Mouse (Mus musculus): ENCODE measurements around the gene Mcm10.

The Mcm10 gene

GRCm38 (mm10) chr2:5012491-5013324 lies at the start of gene Mcm10:
Gene Mcm10, minus strand, starts transcription at chr2:5012791.
- in situ Hi-C loops (cut with MboI, MseI) = no loop called here

- in situ Hi-C loops (cut with MboI, MseI) = no loop called here
Measured at GRCm38 (mm10) chr2:5061133-5061708, 48.6 kb upstream of the Mcm10 start.

- in situ Hi-C loops (cut with MboI, MseI) = no loop called here
Measured at GRCm38 (mm10) chr2:5059997-5060396, 47.4 kb upstream of the Mcm10 start.

DNA sequence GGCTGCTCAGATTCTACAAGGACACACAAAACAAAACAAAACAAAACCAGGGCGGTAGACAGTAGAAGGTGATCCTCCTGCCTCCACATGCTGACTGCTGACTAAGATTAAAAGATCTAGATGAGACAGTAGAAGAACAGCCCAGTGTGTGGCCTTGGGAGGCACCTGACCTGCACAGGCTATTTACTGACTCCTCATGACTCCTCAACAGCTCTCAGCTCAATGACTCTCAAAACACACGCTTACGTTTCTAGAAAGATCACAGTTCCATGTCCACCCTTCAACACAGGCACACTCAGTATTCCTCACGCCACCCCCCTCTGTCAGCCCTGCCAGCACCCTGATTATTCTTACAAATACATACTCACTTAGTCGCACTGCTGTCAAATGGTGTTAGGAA lies 45.8 kb upstream of the Mcm10 start:
- in situ Hi-C loops (cut with MboI, MseI) = no loop called here

GRCm38 (mm10) chr2:5050562-5050961 lies 38.0 kb upstream of the Mcm10 start:
- in situ Hi-C loops (cut with MboI, MseI) = no loop called here

DNA sequence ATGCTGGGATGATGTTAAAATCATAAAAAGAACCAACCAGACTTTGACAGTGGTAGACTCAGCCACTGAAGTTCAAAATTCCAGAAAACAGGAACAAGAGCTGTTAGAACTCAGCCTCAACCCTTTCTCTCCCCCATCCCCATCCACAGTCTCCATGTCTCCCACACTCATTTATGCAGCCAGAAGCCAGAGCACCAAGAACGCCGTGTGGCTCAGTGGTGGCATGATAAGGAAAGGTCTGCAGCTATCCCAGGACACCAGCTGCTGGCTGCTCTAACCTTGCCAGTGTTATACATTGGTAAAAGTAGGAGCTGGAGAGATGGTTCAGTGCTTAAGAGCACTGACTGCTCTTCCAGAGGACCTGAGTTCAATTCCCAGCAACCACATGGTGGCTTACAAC lies 34.4 kb upstream of the Mcm10 start:
- in situ Hi-C loops (cut with MboI, MseI) = no loop called here

DNA sequence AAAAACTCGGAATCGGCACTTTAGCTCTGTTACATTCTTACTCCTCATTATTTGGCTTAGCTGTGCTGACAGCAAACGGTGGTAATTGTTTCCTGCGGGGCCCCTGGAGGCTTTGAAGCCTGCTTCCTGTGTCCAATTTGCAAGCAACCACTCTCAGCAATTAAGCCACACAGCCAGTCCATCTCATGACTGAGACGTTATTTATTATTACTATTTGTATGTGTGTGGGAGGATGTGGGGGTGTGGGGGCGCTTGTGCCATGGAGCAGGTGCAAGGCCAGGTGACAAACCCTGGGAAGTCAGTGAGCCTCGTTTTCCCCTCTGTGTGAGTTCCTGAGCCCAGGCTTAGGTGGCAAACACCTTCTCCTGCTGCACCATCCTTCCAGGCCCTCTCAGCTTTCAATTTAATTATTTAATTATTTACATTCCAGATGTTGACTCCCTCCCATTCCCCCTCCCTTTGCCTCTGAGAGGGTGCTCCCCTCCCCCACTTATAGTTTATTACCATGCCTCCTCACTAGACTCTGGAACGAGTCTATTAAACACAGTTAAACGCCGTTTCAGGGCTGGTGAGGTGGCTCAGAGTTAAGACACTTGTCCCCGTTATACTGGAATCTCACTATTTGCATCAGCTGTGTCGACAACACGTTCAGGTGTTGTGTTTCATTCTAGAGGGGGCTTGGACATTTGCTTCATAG lies 32.8 kb upstream of the Mcm10 start:
- in situ Hi-C loops (cut with MboI, MseI) = no loop called here

DNA sequence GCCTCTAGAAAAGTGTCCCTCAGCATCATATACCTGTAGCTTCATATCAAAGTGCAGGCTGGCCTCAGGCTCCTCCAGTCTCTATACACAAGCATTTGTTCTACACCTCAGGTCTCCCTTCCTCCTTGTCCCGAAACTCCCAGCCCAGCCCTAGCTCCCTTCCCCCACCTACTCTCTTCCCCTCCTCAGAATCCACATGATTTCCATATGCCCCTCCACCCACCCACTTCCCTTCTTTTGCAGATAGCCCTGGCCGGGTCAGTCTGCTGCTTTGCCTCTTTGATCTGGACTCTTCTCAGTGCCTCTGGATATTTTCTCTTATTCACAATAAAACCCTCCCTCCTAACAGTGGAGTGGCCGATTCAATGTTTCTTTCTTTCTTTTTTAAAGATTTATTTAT lies 31.7 kb upstream of the Mcm10 start:
- in situ Hi-C loops (cut with MboI, MseI) = no loop called here

GRCm38 (mm10) chr2:5043476-5043761 lies 30.8 kb upstream of the Mcm10 start:
- in situ Hi-C loops (cut with MboI, MseI) = no loop called here

DNA sequence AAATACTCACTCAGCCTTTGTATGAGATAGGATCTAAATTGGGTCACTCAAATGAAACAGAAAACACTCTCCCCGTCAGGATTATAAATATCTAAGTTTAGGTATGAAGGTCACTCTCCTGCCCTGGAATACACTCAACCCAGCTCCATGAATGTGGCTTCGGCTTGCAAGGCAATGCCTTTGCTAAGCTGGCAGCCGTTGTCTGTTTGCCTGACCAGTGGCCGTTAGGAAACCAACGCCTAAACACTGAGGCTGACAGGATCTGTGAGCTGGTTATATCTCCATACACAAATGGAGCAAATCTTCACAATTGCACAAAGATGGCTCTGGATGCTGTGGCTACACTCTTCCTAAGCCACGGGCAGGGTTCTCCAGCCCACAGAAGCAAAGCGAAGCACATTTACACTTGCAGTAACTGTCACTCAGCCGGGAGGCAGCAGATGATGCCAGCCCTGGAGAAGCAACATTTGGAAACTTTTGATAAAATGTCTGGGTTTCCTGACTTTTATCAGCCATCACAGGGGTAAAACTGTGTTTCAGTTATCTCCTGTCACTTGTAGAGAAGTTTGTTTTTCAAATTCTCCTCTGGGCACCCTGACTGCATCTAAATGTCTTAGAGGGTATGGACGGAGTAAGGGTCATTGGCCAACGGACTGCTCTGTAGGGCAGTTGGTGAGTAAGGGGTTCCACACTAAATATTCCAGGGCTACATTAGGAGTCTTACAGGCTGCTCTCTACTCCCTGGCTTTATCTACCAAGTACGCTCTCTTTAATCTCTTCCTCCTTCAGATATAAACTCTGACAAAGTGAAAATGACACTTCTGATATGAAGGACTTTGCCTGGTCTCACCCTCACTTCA lies 30.3 kb upstream of the Mcm10 start:
- in situ Hi-C loops (cut with MboI, MseI) = no loop called here

DNA sequence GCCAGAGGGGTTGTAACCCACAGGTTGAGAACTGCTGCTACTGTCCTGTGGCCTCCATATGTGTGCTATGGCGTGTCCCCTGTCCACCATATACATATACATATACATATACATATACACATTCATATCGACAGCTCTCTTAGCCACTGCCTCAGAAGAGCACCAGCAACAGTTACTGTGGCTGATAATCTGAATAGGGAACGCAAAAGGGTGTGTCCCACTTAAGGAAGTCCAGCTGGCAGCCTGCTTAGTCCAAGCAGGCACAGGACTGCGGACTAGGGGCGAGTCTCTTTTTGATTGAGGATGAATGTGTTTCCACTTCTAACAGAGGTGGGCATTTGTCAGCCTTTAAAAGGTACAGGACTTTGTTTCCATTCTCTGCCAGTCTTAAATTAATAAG lies 29.3 kb upstream of the Mcm10 start:
- in situ Hi-C loops (cut with MboI, MseI) = no loop called here

- in situ Hi-C loops (cut with MboI, MseI) = no loop called here
Measured at GRCm38 (mm10) chr2:5040281-5041161, 27.9 kb upstream of the Mcm10 start.

GRCm38 (mm10) chr2:5039350-5040170 lies 27.0 kb upstream of the Mcm10 start:
- in situ Hi-C loops (cut with MboI, MseI) = no loop called here

GRCm38 (mm10) chr2:5038320-5038719 lies 25.7 kb upstream of the Mcm10 start:
- in situ Hi-C loops (cut with MboI, MseI) = no loop called here

DNA sequence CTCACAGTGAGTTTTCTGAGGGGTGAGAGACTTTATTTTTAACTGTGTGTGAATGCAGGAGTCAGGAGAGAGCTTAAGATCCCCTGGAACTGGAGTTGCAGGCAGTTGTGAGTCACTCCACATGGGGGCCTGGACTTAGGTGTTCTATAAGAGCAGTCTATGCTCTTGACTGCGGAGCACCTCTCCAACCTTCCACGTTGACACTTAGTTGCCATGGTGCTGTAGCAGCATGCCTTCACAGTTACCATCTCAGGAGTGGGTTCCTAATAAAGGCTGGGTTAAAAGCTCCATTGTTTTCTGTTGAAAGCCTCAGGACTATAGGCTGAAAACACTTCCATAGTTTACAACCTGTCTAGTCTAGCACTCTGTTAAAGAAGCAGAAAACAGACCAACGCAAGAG lies 24.8 kb upstream of the Mcm10 start:
- in situ Hi-C loops (cut with MboI, MseI) = no loop called here

GRCm38 (mm10) chr2:5036411-5037076 lies 24.0 kb upstream of the Mcm10 start:
- in situ Hi-C loops (cut with MboI, MseI) = no loop called here

DNA sequence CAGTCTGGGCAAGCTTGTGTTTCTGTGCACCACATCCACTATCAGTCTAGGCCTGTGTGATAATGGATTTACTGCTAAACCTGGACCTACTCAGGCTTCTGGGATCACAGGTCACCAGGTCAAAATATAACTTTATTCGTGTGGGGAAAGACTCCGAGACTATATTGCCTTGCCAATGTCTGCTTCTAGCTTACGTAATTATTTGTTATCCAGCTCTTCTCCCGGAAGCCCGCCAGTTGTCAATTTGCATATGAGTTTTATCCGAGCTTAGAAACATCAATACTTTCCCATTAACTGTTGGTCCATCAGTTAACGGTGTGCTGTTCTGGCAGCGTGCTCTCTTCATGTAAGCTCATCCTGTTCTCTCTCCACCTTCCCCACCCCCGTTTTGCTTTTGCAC lies 22.6 kb upstream of the Mcm10 start:
- in situ Hi-C loops (cut with MboI, MseI) = no loop called here

GRCm38 (mm10) chr2:5034801-5035200 lies 22.2 kb upstream of the Mcm10 start:
- in situ Hi-C loops (cut with MboI, MseI) = no loop called here

DNA sequence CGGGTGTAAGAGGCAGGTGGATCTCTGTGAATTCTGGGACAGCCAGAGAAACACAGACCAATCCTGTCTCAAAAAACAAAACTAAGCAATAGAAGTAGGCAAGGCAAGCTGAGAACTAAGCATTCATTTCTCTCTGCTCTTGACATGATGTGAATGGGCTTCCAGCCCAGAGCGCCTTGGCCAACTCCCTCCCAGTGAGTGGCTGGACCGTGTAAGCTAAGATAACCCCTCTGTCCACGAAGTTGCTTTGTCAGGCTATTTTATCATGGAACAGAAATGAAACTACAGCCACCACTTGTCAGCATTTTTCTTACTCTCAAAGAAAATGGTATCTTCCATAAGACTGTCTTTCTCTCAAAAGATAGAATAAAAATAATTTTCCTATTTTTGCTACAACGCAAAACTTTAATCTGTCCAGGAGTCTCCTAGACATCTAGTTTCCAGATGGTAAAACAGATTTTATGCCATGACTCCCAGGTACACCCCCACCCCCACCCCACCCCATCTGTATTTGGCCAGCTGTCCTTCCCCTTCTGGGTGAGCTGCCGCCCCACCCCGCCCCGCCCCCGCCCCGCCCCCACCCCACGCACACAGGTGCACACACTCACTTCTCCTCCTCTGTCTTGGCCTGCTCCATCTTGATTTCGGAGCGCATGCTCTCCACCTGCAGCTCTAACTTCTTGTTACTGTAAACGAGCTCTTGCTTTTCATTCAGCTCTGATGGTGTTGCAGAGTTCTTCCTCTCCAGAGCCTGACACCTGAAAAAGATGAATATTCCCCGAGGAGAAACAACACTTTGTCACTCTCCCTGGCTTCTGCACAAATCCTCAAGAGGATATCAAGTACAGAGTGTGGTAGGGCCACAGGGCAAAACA lies 21.2 kb upstream of the Mcm10 start:
- in situ Hi-C loops (cut with MboI, MseI) = no loop called here
